Mouse (Mus musculus): Measurements from ENCODE around the gene Fbrsl1. TPM values are rescaled to one million over a fixed set of nuclear protein-coding genes. Genes with fewer than 3 reads are reported as not detected.
A peak's percentile ranks its signal among the peaks of the same experiment; 100 is the strongest.
"Not testable (repeated sequence)": the region's sequence is repeated elsewhere in the genome, so short reads cannot be mapped to it uniquely, and the experiment has no call there.

Gene Fbrsl1
- polyA plus RNA-seq, 1 experiment from 2014 or later = 10.4 TPM

DNA sequence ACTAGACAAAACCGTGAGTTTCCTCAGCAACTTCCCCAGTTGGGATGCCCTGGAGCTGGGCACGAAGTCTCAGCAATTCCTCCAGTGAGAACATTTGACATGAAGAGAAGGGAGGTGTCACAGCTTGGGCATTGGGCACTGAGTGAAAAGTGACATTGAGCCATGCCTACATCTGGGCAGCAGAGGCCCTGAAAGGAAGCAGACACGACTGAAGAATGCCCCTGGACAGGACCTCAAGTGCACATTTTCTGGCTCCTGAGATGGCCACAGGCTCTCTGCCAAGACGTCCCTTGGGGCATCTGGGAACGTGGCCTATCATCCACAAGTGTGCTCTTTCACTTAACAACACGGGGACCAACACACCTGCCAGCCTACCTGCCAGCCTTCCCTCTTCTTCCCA lies 991 bp upstream of the Fbrsl1 start:
- no peak for DNase-seq (ENCODE audit: low spot score)

GRCm38 (mm10) chr5:110447720-110448435 lies 425 bp downstream of the Fbrsl1 start:
- peak; percentile 42 for DNase-seq (ENCODE audit: low spot score)

- no peak for DNase-seq (ENCODE audit: low spot score)
Observed at GRCm38 (mm10) chr5:110444509-110444908, 3.8 kb downstream of the Fbrsl1 start.

DNA sequence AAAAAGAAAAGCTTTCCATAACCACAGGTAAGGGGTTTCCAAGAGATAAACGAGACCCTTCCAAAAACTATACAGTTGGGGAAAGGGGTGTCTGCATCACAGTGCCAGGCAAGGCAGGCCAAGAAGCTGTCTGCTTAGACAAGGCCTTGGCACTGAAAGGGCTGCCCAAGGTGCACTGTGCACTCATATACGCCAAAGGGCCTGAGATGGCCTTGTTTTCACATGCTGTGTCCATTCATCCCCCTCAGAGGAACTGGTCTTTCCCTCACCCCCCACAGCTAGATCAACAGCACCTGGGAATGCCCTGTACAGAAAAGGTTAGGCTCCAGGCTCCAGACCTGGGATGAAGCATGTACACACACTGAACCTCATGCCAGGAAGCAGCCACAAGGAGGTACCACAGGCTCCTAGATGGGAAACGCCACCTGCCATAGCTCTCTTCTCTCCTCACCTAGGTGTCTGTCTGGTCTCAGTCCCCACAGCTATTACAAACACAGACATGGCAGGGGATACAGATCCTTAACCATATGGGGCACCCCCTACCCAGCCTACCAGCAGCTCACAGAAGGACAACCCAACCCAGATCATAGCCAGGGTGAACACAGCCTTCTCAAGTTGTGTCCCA lies 5.2 kb downstream of the Fbrsl1 start:
- no peak for DNase-seq (ENCODE audit: low spot score)

DNA sequence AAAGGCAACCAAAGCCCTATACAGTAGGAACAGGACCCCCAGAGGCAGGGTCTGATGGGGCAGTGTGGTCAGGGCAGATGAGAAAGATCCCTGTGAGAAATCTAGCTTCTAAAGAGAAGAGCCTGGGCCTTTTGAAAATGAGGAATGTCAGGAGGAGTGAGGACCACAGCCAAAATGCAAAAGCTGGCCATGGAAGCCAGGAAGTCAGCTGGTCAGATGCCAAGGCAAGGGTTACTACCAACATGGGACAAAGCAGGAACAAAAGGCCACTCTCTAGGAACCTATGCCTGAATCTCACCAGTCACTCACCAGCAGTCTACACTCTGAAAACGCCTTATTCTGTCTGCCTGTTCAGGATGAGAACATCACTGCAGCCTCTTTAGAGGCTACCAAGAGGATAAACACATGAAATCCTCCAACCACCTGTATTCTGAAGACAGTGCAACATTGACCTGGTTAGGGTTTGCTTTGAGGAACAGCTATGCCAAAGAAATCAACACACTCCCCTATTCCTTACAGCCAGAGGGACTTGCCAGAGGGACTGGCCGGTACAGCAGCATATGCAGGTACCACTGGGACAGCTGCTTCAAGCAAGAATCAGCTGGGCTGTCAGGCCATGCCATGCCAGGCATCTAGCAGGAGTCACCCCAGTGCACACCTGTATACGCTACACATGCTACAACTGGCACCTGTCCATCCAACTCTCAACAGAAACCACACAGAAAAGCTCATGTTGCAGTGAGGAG lies 8.6 kb downstream of the Fbrsl1 start:
- no peak for DNase-seq (ENCODE audit: low spot score)

- DNase-seq (ENCODE audit: low spot score) = no peak
Observed at GRCm38 (mm10) chr5:110438591-110438990, 9.7 kb downstream of the Fbrsl1 start.

- DNase-seq (ENCODE audit: low spot score) = no peak
Observed at GRCm38 (mm10) chr5:110437632-110438261, 10.6 kb downstream of the Fbrsl1 start.

GRCm38 (mm10) chr5:110436166-110436565 lies 12.1 kb downstream of the Fbrsl1 start:
- DNase-seq (ENCODE audit: low spot score) = not testable (repeated sequence)

GRCm38 (mm10) chr5:110434816-110435215 lies 13.5 kb downstream of the Fbrsl1 start:
- DNase-seq (ENCODE audit: low spot score) = no peak

GRCm38 (mm10) chr5:110429045-110429444 lies 19.3 kb downstream of the Fbrsl1 start:
- peak; percentile 48 for DNase-seq (ENCODE audit: low spot score)

- no peak for DNase-seq (ENCODE audit: low spot score)
Observed at GRCm38 (mm10) chr5:110428290-110428689, 20.0 kb downstream of the Fbrsl1 start.

DNA sequence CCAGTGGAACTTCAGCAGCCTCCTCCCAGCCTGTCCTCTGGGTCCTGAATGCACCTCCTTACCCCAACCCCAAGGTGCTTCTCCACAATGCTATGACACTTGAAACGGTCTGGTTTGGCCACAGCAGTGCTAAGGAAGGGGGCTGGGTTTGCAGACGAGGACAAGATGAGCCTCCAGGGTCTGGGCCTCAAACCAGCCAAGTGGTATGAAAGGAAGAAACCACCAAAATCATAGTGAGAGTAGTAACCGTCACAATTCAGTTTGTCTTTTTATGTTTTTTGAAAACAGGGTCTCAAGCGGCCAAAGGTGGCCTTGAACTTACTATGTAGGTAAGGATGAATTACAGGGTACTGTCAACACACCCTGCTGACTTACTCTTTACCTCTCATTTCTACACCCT lies 23.1 kb downstream of the Fbrsl1 start:
- DNase-seq (ENCODE audit: low spot score) = no peak

DNA sequence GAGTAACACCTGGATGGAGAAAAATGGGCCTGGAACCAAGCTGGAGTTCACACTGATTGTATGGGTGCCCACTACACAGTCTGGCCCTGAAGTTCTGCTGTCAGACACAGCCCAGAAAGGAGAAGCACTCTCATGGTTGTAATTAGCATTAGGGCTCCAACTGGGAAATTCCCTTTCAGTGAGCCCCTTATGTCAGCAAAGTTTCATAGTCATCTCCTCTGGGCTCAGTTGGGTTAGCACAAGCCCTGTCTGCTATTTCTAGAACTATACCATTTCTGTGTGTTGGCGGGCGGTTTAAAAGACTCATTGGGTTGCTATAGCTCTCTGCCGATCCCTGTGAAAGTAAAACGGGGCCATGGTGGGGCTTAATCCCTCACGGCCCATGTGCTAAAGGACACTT lies 24.1 kb downstream of the Fbrsl1 start:
- DNase-seq (ENCODE audit: low spot score) = no peak

DNA sequence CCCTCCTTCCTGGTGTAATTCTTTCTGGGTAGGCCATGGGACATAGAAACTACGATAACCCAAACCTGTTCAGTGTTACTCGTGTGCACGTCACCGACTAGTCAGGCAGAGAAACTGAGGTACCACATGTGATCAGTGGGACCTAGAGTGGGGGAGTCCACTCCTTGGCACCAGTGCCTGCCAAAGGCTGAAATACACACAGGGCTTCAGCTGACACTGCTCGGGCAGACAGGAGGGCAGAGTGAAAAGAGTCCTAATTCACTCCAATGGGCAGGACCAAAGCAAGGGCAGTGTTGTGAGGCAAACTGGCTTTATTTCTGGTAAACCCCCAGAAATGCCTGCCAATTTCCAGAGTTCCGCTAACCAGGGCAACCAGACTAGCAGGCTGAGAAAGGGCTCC lies 26.9 kb downstream of the Fbrsl1 start:
- no peak for DNase-seq (ENCODE audit: low spot score)

DNA sequence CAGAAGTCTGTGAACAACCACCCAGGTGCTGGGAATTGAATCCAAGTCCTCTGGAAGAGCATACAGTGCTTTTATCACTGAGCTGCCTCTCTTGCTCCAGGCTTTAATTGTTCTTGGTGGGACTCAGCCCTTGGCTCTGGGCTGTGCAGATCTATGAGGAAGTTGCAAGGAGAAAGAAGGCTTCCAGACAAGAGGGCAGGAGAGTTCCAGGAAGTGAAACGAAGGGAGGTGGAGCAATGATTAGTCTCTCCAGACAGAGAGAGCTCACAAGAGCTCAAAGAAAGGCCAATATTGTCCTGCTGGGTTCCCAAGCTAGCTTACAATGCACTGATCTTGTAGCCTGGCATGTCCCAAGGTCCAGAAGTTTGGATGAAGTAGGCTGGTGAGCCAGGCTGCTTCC lies 27.4 kb downstream of the Fbrsl1 start:
- DNase-seq (ENCODE audit: low spot score) = no peak

- no peak for DNase-seq (ENCODE audit: low spot score)
Observed at GRCm38 (mm10) chr5:110420201-110420600, 28.1 kb downstream of the Fbrsl1 start.

GRCm38 (mm10) chr5:110418523-110418911 lies 29.8 kb downstream of the Fbrsl1 start:
- DNase-seq (ENCODE audit: low spot score) = no peak

DNA sequence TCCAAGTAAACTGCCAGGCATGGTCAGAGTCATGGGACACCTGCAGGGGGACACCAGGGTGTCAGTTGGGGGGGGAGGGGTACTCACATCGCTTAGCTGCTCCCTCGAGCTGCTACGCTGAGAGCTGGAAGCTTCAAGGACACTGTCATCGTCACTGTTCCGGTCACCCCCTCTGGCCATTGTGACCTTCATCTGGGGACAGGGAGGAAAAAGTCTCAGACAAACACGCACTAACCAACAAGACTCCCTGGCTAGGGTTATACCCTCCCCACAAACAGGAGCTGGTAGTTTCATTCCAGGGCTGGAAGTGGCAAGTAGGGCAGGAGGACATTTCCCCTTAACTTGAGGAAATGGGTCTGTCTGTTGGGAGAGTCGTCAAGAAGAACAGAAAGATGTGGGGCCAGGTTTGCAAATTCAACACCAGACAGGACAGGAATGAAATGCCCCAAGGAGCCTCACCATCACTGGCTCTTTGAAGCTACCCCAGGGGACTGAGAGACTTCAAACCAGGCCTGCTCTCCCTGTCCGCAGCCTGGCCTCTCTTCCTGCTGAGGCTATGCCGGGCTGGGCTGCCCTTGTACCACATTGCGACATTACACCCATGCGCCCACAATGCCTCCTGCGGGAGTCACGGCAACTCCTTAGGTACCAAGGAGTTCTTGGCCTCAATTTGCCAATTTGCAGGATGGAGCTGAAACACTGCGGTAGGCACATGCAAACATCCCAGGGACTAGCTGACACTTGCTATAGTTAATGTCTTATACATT lies 30.4 kb downstream of the Fbrsl1 start:
- no peak for DNase-seq (ENCODE audit: low spot score)

DNA sequence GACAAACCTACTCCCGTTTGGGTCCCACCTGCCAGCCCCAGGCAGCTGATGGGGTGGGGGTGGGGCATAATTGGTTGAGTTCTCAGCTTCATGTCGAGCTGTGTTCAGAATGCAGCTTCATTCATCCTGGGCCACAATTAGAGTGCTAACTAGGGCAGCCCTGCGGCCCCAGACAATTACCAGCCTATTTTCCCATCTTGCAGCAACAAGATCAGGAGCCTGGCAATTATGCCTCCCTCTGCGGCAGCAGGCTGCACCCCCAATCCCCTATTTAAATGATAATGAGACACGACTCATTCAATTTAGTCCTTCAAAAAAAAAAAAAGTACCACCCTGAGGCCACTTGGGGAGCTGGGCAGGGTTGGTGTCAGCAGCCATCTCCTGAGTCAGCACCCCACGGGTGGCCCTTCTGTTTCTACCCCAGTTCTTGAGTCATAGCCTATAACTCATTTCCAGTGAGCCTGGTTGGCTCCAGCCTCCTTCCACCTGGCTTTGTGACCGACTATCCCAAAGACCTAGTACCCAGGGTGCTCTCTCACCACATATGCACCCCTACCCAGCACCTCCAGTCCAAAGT lies 31.4 kb downstream of the Fbrsl1 start:
- DNase-seq (ENCODE audit: low spot score) = no peak

GRCm38 (mm10) chr5:110415806-110416700 lies 32.2 kb downstream of the Fbrsl1 start:
- no peak for DNase-seq (ENCODE audit: low spot score)
